Mouse (Mus musculus) ES-E14 (cell line): ENCODE results near the gene 1110004F10Rik.

Source experiments
- CHD2 ChIP-seq: IDR thresholded peaks from 2 replicates; pipeline ENCODE4 v1.6.1; 2014; ENCODE audit warnings: mild to moderate bottlenecking, low read depth, low read length, inconsistent platforms
- HCFC1 ChIP-seq: IDR thresholded peaks from 2 replicates; pipeline ENCODE4 v1.6.1; 2012; ENCODE audit warnings: low read length, inconsistent platforms, borderline replicate concordance; ENCODE audit not compliant: insufficient read depth
- MAFK ChIP-seq: IDR thresholded peaks from 2 replicates; pipeline ENCODE4 v1.6.1; 2014; ENCODE audit warnings: mild to moderate bottlenecking, low read depth, low read length, inconsistent platforms; ENCODE audit not compliant: insufficient read depth
- ZC3H11A ChIP-seq: IDR thresholded peaks from 2 replicates; pipeline ENCODE4 v1.6.1; 2012; ENCODE audit warnings: low read depth, mild to moderate bottlenecking, inconsistent platforms, low read length, borderline replicate concordance
- ZNF384 ChIP-seq: IDR thresholded peaks from 2 replicates; pipeline ENCODE4 v1.6.1; 2012; ENCODE audit warnings: low read depth, low read length, inconsistent platforms

DNA sequence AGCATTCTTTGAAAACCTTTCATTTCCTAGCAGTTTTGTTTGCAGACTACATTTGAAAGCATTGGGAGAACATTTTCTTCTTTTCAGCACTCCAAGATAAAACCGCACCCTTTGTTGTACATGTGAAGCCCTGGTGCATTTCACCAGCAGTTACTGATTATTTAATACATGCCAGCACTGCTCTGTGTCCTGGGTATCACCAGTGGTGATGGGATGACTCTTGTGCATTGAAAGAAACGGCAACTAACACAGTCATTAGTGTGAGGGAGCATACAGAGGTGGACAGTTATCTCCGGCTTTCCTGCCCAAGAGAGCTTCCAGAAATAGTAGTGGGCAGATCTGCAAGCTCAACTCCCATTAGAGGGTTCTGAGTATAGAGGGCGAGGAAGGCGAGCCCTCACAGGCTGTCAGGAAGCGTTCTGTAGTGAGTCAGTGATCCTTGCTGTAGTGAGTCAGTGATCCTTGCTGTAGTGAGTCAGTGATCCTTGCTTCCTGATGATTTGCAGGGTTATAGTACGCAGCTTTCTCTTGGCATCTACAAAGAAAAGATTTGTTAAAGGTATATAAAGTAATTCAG is 60.8 kb downstream of the 1110004F10Rik start:
- TF ChIP-seq HCFC1 (no peak), MAFK (no peak), CHD2 (no peak), ZNF384 (no peak), ZC3H11A (no peak)
